Mouse (Mus musculus) neural tube, embryonic 10.5 days (tissue): ENCODE measurements around the gene Sphkap.

Experiments used
- DNase-seq: peaks from one replicate; pipeline ENCODE4 v3.0.0-alpha.2; 2017; ENCODE audit warnings: low spot score; ENCODE audit errors: extremely low spot score

The Sphkap gene

GRCm38 (mm10) chr1:83408021-83408464 is at the start of gene Sphkap:
Gene Sphkap, minus strand, starts transcription at chr1:83408200.
- DNase-seq, result peak; percentile 64

GRCm38 (mm10) chr1:83451291-83451690 is 43.3 kb upstream of the Sphkap start:
- DNase-seq, result no peak

- DNase-seq, result no peak
Observed at GRCm38 (mm10) chr1:83440422-83440821, 32.4 kb upstream of the Sphkap start.

GRCm38 (mm10) chr1:83433932-83434331 is 25.9 kb upstream of the Sphkap start:
- DNase-seq, result no peak

- DNase-seq, result no peak
Observed at GRCm38 (mm10) chr1:83429866-83430265, 21.9 kb upstream of the Sphkap start.

GRCm38 (mm10) chr1:83407616-83408015 is 384 bp downstream of the Sphkap start:
- no peak for DNase-seq

GRCm38 (mm10) chr1:83406882-83407549 is 984 bp downstream of the Sphkap start:
- peak; percentile 13 for DNase-seq

- no peak for DNase-seq
Observed at GRCm38 (mm10) chr1:83401079-83401478, 6.9 kb downstream of the Sphkap start.

- DNase-seq, result no peak
Observed at GRCm38 (mm10) chr1:83396284-83396683, 11.7 kb downstream of the Sphkap start.

GRCm38 (mm10) chr1:83395559-83395958 is 12.4 kb downstream of the Sphkap start:
- DNase-seq, result no peak

- DNase-seq, result no peak
Observed at GRCm38 (mm10) chr1:83389419-83389818, 18.6 kb downstream of the Sphkap start.

GRCm38 (mm10) chr1:83377404-83377803 is 30.6 kb downstream of the Sphkap start:
- no peak for DNase-seq

GRCm38 (mm10) chr1:83366456-83366855 is 41.5 kb downstream of the Sphkap start:
- no peak for DNase-seq

GRCm38 (mm10) chr1:83362168-83362567 is 45.8 kb downstream of the Sphkap start:
- DNase-seq, result no peak

- no peak for DNase-seq
Observed at GRCm38 (mm10) chr1:83346453-83346852, 61.5 kb downstream of the Sphkap start.

- no peak for DNase-seq
Observed at GRCm38 (mm10) chr1:83345572-83345971, 62.4 kb downstream of the Sphkap start.

GRCm38 (mm10) chr1:83345069-83345468 is 62.9 kb downstream of the Sphkap start:
- no peak for DNase-seq

GRCm38 (mm10) chr1:83342726-83343250 is 65.2 kb downstream of the Sphkap start:
- no peak for DNase-seq

- no peak for DNase-seq
Observed at GRCm38 (mm10) chr1:83339358-83339757, 68.6 kb downstream of the Sphkap start.

GRCm38 (mm10) chr1:83316917-83317316 is 91.1 kb downstream of the Sphkap start:
- DNase-seq, result no peak

- no peak for DNase-seq
Observed at GRCm38 (mm10) chr1:83315146-83315545, 92.9 kb downstream of the Sphkap start.

- DNase-seq, result no peak
Observed at GRCm38 (mm10) chr1:83311607-83312295, 96.2 kb downstream of the Sphkap start.
